Mouse (Mus musculus) G1E (cell line): Measurements from ENCODE around the gene Apobr.

Experiments
- CTCF ChIP-seq: IDR thresholded peaks from 2 replicates; pipeline ENCODE4 v1.5.1; 2012; ENCODE audit warnings: low read depth, low read length, inconsistent platforms, mixed read lengths
- GATA1 ChIP-seq: IDR thresholded peaks from 2 replicates; pipeline ENCODE4 v1.6.1; 2012; ENCODE audit warnings: borderline replicate concordance, low read length, inconsistent platforms, mixed read lengths
- POLR2AphosphoS5 ChIP-seq: IDR thresholded peaks from 2 replicates; pipeline ENCODE4 v1.6.1; 2012; ENCODE audit warnings: low read depth, low read length, inconsistent platforms; ENCODE audit not compliant: insufficient replicate concordance
- TAL1 ChIP-seq: conservative IDR thresholded peaks from 2 replicates; pipeline ENCODE4 v1.6.1; 2012; ENCODE audit warnings: low read depth, low read length, inconsistent platforms, mixed read lengths

- TF ChIP-seq CTCF (no peak), GATA1 (no peak), TAL1 (no peak), POLR2AphosphoS5 (no peak)
Measured at GRCm38 (mm10) chr7:126612736-126613135, 28.0 kb downstream of the Apobr start.
